10 mouse cellular contexts compared by ENCODE assay signal in the genomic region with DNA sequence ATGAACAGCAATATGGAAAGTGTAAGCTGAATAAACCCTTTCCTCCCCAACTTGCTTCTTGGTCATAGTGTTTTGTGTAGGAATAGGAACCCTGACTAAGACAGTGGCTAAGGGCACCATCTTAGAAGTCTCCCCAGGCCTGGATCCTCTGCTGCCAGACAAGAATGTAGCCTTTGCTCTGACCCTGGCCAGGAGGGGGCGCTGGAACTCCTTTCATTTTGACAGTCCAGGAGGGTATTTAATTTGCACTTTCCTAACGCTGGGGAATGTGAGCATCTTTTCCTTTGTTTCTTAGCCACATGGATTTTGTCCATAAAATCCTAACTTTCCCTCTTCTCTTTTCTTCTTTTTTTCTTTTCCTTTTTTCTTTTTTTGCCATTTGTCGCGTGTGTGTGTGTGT. TPM values are rescaled to one million over a fixed set of nuclear protein-coding genes. Genes with fewer than 3 reads are reported as not detected.
DNase-seq lines count a peak whose midpoint lies in the region; ATAC-seq lines count a peak whose summit lies in the region.
"Had no signal": no experiment of that assay in that cellular context is flagged by ENCODE, and none has a peak within 500 bp of the region (broad histone marks: within the 10 kb centered on the region; RNA-seq: fewer than 3 reads in every experiment).

No protein-coding gene starts in this region.

- H3K27me3 ChIP-seq in kidney, embryonic 14.5 days (ENCODE audit: control insufficient read depth, insufficient read depth, low read length): no peaks in the 10 kb centered on the region
- H3K27me3 ChIP-seq in heart, embryonic 10.5 days (ENCODE audit: insufficient read depth, poor library complexity, severe bottlenecking): peaks cover 14% of the 10 kb centered on the region; the same call in 1 of the 2 replicates
- H3K27me3 ChIP-seq: liver, embryonic 15.5 days had no signal

- no peak overlapping the region for H3K9ac ChIP-seq in kidney, embryonic 14.5 days (ENCODE audit: low read depth, low read length)
- H3K9ac ChIP-seq: embryonic facial prominence, embryonic 12.5 days; liver, embryonic 15.5 days had no signal

- peaks cover 23% of the 10 kb centered on the region for H3K4me1 ChIP-seq in kidney, embryonic 14.5 days (ENCODE audit: control insufficient read depth, insufficient read depth, low read length)
- H3K4me1 ChIP-seq in heart, embryonic 10.5 days: peaks cover 24% of the 10 kb centered on the region
- H3K4me1 ChIP-seq: liver, embryonic 15.5 days had no signal

- H3K4me3 ChIP-seq in kidney, embryonic 14.5 days (ENCODE audit: low read length): no peak overlapping the region
- no peak overlapping the region for H3K4me3 ChIP-seq in heart, embryonic 10.5 days
- H3K4me3 ChIP-seq: embryonic facial prominence, embryonic 12.5 days; liver, embryonic 15.5 days had no signal

- no peak overlapping the region for H3K4me2 ChIP-seq in kidney, embryonic 14.5 days (replicated peaks; ENCODE audit: low read depth, low read length)
- H3K4me2 ChIP-seq: embryonic facial prominence, embryonic 12.5 days; liver, embryonic 15.5 days had no signal

- H3K27ac ChIP-seq in kidney, embryonic 14.5 days (ENCODE audit: low read depth, low read length): no peak overlapping the region
- no peak overlapping the region for H3K27ac ChIP-seq in heart, embryonic 10.5 days
- H3K27ac ChIP-seq: embryonic facial prominence, embryonic 12.5 days; liver, embryonic 15.5 days had no signal

- no peaks in the 10 kb centered on the region for H3K36me3 ChIP-seq in kidney, embryonic 14.5 days (ENCODE audit: control insufficient read depth, insufficient read depth, low read length)
- no peaks in the 10 kb centered on the region for H3K36me3 ChIP-seq in heart, embryonic 10.5 days
- H3K36me3 ChIP-seq: embryonic facial prominence, embryonic 12.5 days; liver, embryonic 15.5 days had no signal

- ATAC-seq in kidney, embryonic 14.5 days (ENCODE audit: low FRiP score, low TSS enrichment): no peak

- intact Hi-C loops in left cerebral cortex, postnatal 25 days (cut with DNase I): loop anchor here (1.0 to 5.0 kb wide), 3 partner anchors 99 to 261 kb away; partner anchors contain the start of gene 1700069L16Rik

- 47% methylated on average over 4 of the region's 4 CpGs for WGBS in kidney, embryonic 14.5 days
- 44% methylated on average over 4 of the region's 4 CpGs for WGBS in heart, embryonic 10.5 days

- no peaks in the 10 kb centered on the region for H3K9me3 ChIP-seq in kidney, embryonic 14.5 days (ENCODE audit: control insufficient read depth, low read length)
- H3K9me3 ChIP-seq in heart, embryonic 10.5 days: no peaks in the 10 kb centered on the region
- H3K9me3 ChIP-seq: embryonic facial prominence, embryonic 12.5 days; liver, embryonic 15.5 days had no signal

- peak; percentile 19 for DNase-seq in kidney, adult 11 months
- peak; percentile 77 for DNase-seq in ZHBTc4 (ENCODE audit: low read depth, low spot score)
- DNase-seq in cerebellum, postnatal 36 days: peak; percentile 85 to 87
- DNase-seq in heart, embryonic 10.5 days (ENCODE audit: low spot score): peak; percentile 87
- DNase-seq in left cerebral cortex, postnatal 25 days (ENCODE audit: low spot score in 2 of 2): peak; percentile 51 to 74
- DNase-seq in ovary, postnatal 36 days (ENCODE audit: low spot score): peak; percentile 55
- peak; percentile 84 for DNase-seq in thymus, postnatal 4 days

RNA-seq across cellular contexts. Expression of gene Wscd2, which starts 18.7 kb away (rescaled TPM):
- 2.5 and 3.7 TPM in 2 replicates for polyA plus RNA-seq in kidney, embryonic 14.5 days (2014; fragmentation: Nextera tagmentation; extraction: Ambion mirVana)
- polyA plus RNA-seq in heart, embryonic 10.5 days (2016; fragmentation: Nextera tagmentation; extraction: Ambion mirVana): 2.5 and 4.3 TPM in 2 replicates
- 10 to 100 TPM; 56.0 to 67.5 TPM for total RNA-seq in left cerebral cortex, postnatal 25 days (2021)

Comparison
In these comparisons a context has a peak if more than half of its experiments do, and no peak if none do; other contexts are left out.
1. DNase-seq: peak in every context shown above with its lines; median percentile 87 in heart, embryonic 10.5 days; 86 in cerebellum, postnatal 36 days; 84 in thymus, postnatal 4 days; 77 in ZHBTc4; 62 in left cerebral cortex, postnatal 25 days; 55 in ovary, postnatal 36 days; 19 in kidney, adult 11 months.